Mouse (Mus musculus): ENCODE data around the gene Slc17a9. TPM values are rescaled to one million over a fixed set of nuclear protein-coding genes. Genes with fewer than 3 reads are reported as not detected.

Slc17a9 gene
- total and polyA plus RNA-seq, 3 experiments, result 6.7 to 16.1 TPM; not detected in 1

DNA sequence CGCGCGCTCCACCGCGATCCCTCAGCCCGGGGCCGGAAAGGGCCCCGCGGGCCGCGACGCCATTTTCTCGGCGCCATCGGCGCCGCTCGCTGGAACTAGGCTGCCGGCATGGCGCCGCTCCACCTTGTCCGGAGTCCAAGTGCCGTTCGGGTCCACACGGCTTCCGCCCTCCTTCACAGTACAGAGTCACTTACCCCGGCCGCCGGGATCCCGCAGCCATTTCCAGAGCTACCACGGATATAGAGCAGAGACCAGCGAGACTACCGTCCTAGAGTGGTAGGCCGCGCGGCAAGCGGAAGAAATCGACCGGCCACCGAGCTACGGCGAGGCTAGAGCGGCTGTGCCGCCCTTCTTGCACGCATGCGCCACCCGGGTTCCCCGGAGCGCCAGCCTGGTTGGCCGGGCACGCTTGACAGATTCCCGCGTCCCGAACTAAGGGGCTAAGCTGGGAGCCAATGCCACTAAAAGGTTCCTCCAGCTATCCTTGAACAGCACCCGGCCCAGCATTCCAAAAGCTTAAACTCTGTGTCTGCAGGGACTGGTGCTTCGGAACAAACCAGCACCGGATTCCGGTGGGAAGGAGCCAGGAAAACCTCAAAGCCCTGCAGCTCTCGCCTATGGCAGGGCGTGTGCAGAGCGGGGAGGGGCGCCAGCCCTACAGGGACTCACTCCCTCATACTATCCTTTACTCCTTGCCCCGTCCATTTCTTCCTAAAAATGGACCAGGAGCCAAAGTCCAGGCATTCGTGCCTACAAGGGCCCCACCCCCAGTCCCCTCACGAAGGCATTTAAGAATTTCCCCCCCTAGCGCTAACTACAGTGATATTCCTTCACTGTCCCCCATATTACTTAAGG lies 23.1 kb upstream of the Slc17a9 start (continued):
- TF ChIP-seq GABPA (IDR thresholded peaks at IDR 0.05; ENCODE audit: low read depth, low read length), result no peak
- no peak; a peak in 1 of 6 replicates for TF ChIP-seq CTCF (IDR thresholded peaks at IDR 0.05 in 2 of 3, conservative IDR thresholded peaks at IDR 0.05 in 1 of 3; ENCODE audit: control insufficient read depth in 1 of 3, insufficient read depth in 1 of 3, low read depth in 2 of 3, low read length in 3 of 3, poor library complexity in 1 of 3, severe bottlenecking in 1 of 3)
- no peak for TF ChIP-seq ZKSCAN1 (IDR thresholded peaks at IDR 0.05; ENCODE audit: low read depth, low read length)
- no peak for TF ChIP-seq USF2 (IDR thresholded peaks at IDR 0.05; ENCODE audit: borderline replicate concordance in 1 of 2, insufficient read depth in 1 of 2, low read depth in 1 of 2, low read length in 2 of 2)
- TF ChIP-seq ELF1 (IDR thresholded peaks at IDR 0.05; ENCODE audit: low read depth, low read length), result peak; percentile 88
- no peak for TF ChIP-seq ZNF384 (IDR thresholded peaks at IDR 0.05; ENCODE audit: low read depth, low read length)
- 0 out of 2 replicates have a peak, but pooled peaks have one; percentile 66 for TF ChIP-seq TBP (IDR thresholded peaks at IDR 0.05; ENCODE audit: low read depth, low read length)
- TF ChIP-seq MYB (IDR thresholded peaks at IDR 0.05; ENCODE audit: low read depth, low read length), result no peak
- TF ChIP-seq GATA1 (IDR thresholded peaks at IDR 0.05; ENCODE audit: low read depth, low read length), result no peak
- TF ChIP-seq NELFE (IDR thresholded peaks at IDR 0.05; ENCODE audit: low read depth, low read length), result peak; percentile 50
- no peak for TF ChIP-seq EP300 (IDR thresholded peaks at IDR 0.05; ENCODE audit: low read depth in 1 of 2, low read length in 2 of 2)
- TF ChIP-seq MAFK (IDR thresholded peaks at IDR 0.05; ENCODE audit: borderline replicate concordance, low read depth, low read length), result no peak
- no peak for TF ChIP-seq POLR2AphosphoS5 (IDR thresholded peaks at IDR 0.05; ENCODE audit: borderline replicate concordance, low read depth, low read length)
- TF ChIP-seq JUND (IDR thresholded peaks at IDR 0.05; ENCODE audit: low read depth, low read length), result no peak
- TF ChIP-seq CHD2 (IDR thresholded peaks at IDR 0.05; ENCODE audit: low read length), result no peak
- no peak for TF ChIP-seq CHD1 (IDR thresholded peaks at IDR 0.05; ENCODE audit: low read depth, low read length)
- peak; percentile 65 to 83 for TF ChIP-seq POLR2A (IDR thresholded peaks at IDR 0.05; ENCODE audit: control insufficient read depth in 1 of 2, insufficient read depth in 1 of 2, low read depth in 1 of 2, low read length in 2 of 2, poor library complexity in 1 of 2)
- TF ChIP-seq NRF1 (IDR thresholded peaks at IDR 0.05; ENCODE audit: insufficient read depth, low read depth, low read length, poor library complexity, severe bottlenecking), result peak; percentile 84
- TF ChIP-seq HCFC1 (IDR thresholded peaks at IDR 0.05; ENCODE audit: low read depth, low read length), result peak; percentile 88

DNA sequence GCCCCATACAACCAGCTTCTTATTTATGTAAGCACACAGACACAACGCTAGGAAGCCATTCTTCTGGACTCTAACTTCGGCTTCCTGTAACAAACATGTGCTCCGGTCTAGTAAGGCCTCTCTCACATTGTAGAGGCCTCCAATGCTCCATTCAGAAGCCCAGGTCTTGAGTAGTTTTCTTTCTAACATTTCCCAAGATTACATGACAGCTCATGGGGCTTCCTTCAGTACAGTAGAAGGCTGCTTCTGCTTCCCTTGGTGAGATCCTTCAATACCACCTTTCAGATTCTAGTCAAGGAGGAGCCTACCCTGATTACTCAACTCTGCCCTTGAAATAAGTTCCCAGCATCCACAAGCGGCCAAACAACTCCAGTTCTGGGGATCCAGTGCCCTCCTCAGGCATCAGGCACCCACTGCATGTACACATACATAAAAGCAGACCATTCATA lies 22.3 kb upstream of the Slc17a9 start:
- H3K4me1 ChIP-seq (ENCODE audit: control insufficient read depth in 1 of 2, insufficient read depth in 2 of 2, low read length in 2 of 2), result peaks cover 29 to 57% of the 10 kb centered on the region in 2 experiments
- peak overlapping the region; percentile 82 for H3K27ac ChIP-seq (ENCODE audit: control insufficient read depth, low read depth, low read length)
- no peaks in the 10 kb centered on the region for H3K27me3 ChIP-seq (ENCODE audit: control insufficient read depth in 1 of 2, insufficient read depth in 2 of 2, low read length in 2 of 2)
- no peaks in the 10 kb centered on the region for H3K9me3 ChIP-seq (replicated peaks; ENCODE audit: insufficient read depth, low read length)
- TF ChIP-seq BHLHE40 (IDR thresholded peaks at IDR 0.05; ENCODE audit: borderline replicate concordance, low read depth, low read length) (no peak), GABPA (IDR thresholded peaks at IDR 0.05; ENCODE audit: low read depth, low read length) (no peak), MYC (IDR thresholded peaks at IDR 0.05; ENCODE audit: low read depth, low read length) (0 out of 2 replicates have a peak, but pooled peaks have one; percentile 33), ETS1 (IDR thresholded peaks at IDR 0.05; ENCODE audit: low read depth, low read length) (no peak), TBP (IDR thresholded peaks at IDR 0.05; ENCODE audit: low read depth, low read length) (no peak), E2F4 (IDR thresholded peaks at IDR 0.05; ENCODE audit: borderline replicate concordance, low read depth, low read length) (no peak), ZMIZ1 (IDR thresholded peaks at IDR 0.05; ENCODE audit: low read depth, low read length) (no peak), USF2 (IDR thresholded peaks at IDR 0.05; ENCODE audit: borderline replicate concordance in 1 of 2, insufficient read depth in 1 of 2, low read depth in 1 of 2, low read length in 2 of 2) (no peak), CHD1 (IDR thresholded peaks at IDR 0.05; ENCODE audit: low read depth, low read length) (0 out of 2 replicates have a peak, but pooled peaks have one; percentile 9), ZNF384 (IDR thresholded peaks at IDR 0.05; ENCODE audit: low read depth, low read length) (no peak), CTCF (IDR thresholded peaks at IDR 0.05 in 2 of 3, conservative IDR thresholded peaks at IDR 0.05 in 1 of 3; ENCODE audit: control insufficient read depth in 1 of 3, insufficient read depth in 1 of 3, low read depth in 2 of 3, low read length in 3 of 3, poor library complexity in 1 of 3, severe bottlenecking in 1 of 3) (peak in 1 of 3 experiments; percentile 15; a peak in 1 of 6 replicates), ELF1 (IDR thresholded peaks at IDR 0.05; ENCODE audit: low read depth, low read length) (no peak), RAD21 (IDR thresholded peaks at IDR 0.05; ENCODE audit: low read depth, low read length) (peak; percentile 19), CHD2 (IDR thresholded peaks at IDR 0.05; ENCODE audit: low read length) (no peak)
- H3K79me2 ChIP-seq (ENCODE audit: control insufficient read depth, insufficient read depth, low read length, poor library complexity), result peaks cover 85% of the 10 kb centered on the region
- peaks cover 5 to 58% of the 10 kb centered on the region in 2 experiments; a peak in 3 of 4 replicates for H3K36me3 ChIP-seq (ENCODE audit: control insufficient read depth in 1 of 2, insufficient read depth in 2 of 2, low read length in 2 of 2)
- peak overlapping the region; percentile 99 for H3K9ac ChIP-seq (ENCODE audit: control insufficient read depth, low read depth, low read length, poor library complexity, severe bottlenecking)
- peak overlapping the region; percentile 84 to 95; a peak in 3 of 4 replicates for H3K4me3 ChIP-seq (ENCODE audit: control insufficient read depth in 1 of 2, insufficient read depth in 1 of 2, low read depth in 2 of 2, low read length in 2 of 2)
- peak; percentile 50 for DNase-seq (ENCODE audit: low read depth, low spot score)

Data from MEL (cell line).